Mouse (Mus musculus): Measurements from ENCODE around the gene M1ap. TPM values are rescaled to one million over a fixed set of nuclear protein-coding genes. Genes with fewer than 3 reads are reported as not detected.

The M1ap gene
- polyA plus RNA-seq, 1 experiment from 2014 or later = 0.43 TPM

- WGBS = 75% methylated on average over 3 of the region's 3 CpGs
- Histone ChIP-seq H3K9me3 (replicated peaks) (no peaks in the 10 kb centered on the region), H3K4me3 (replicated peaks) (no peak overlapping the region), H3K27ac (no peak overlapping the region), H3K27me3 (peaks cover 17% of the 10 kb centered on the region), H3K36me3 (no peaks in the 10 kb centered on the region), H3K9ac (no peak overlapping the region), H3K4me2 (no peak overlapping the region), H3K4me1 (peaks cover 6% of the 10 kb centered on the region)
- ATAC-seq (replicated peaks; ENCODE audit: low FRiP score) = no peak
Observed at GRCm38 (mm10) chr6:82940765-82941164, 5.9 kb upstream of the M1ap start.

GRCm38 (mm10) chr6:82945750-82946149, 952 bp upstream of the M1ap start:
- 57% methylated on average over 6 of the region's 6 CpGs for WGBS
- Histone ChIP-seq H3K4me3 (replicated peaks) (no peak overlapping the region), H3K27me3 (no peaks in the 10 kb centered on the region), H3K36me3 (no peaks in the 10 kb centered on the region), H3K9me3 (replicated peaks) (no peaks in the 10 kb centered on the region), H3K4me2 (no peak overlapping the region), H3K27ac (no peak overlapping the region), H3K4me1 (no peaks in the 10 kb centered on the region), H3K9ac (no peak overlapping the region)
- no peak for ATAC-seq (replicated peaks; ENCODE audit: low FRiP score)

- no peak overlapping the region for H3K9ac ChIP-seq
- no peaks in the 10 kb centered on the region for H3K9me3 ChIP-seq (replicated peaks)
- 42% methylated on average over 4 of the region's 4 CpGs for WGBS
- H3K4me3 ChIP-seq (replicated peaks) = no peak overlapping the region
- H3K27ac ChIP-seq = peak overlapping the region; percentile 51; the same call in 1 of the 2 replicates
- H3K27me3 ChIP-seq = no peaks in the 10 kb centered on the region
- H3K4me1 ChIP-seq = no peaks in the 10 kb centered on the region; the same call in 1 of the 2 replicates
- H3K36me3 ChIP-seq = no peaks in the 10 kb centered on the region
- no peak overlapping the region for H3K4me2 ChIP-seq
- no peak for ATAC-seq (replicated peaks; ENCODE audit: low FRiP score)
Observed at GRCm38 (mm10) chr6:82956553-82957251, 10.0 kb downstream of the M1ap start.

- Histone ChIP-seq H3K36me3 (no peaks in the 10 kb centered on the region), H3K4me1 (no peaks in the 10 kb centered on the region; the same call in 1 of the 2 replicates), H3K4me2 (no peak overlapping the region), H3K27me3 (no peaks in the 10 kb centered on the region), H3K27ac (no peak overlapping the region), H3K4me3 (replicated peaks) (no peak overlapping the region), H3K9ac (no peak overlapping the region), H3K9me3 (replicated peaks) (no peaks in the 10 kb centered on the region)
- 30% methylated on average over 1 of the region's 1 CpGs for WGBS
- ATAC-seq (replicated peaks; ENCODE audit: low FRiP score) = no peak
Observed at GRCm38 (mm10) chr6:82961664-82962063, 15.0 kb downstream of the M1ap start.

GRCm38 (mm10) chr6:82969249-82970084, 22.8 kb downstream of the M1ap start:
- no peaks in the 10 kb centered on the region for H3K9me3 ChIP-seq (replicated peaks)
- no peak for ATAC-seq (replicated peaks; ENCODE audit: low FRiP score)
- no peak overlapping the region for H3K4me2 ChIP-seq
- H3K27me3 ChIP-seq = peaks cover 11% of the 10 kb centered on the region
- H3K9ac ChIP-seq = no peak overlapping the region
- no peak overlapping the region for H3K27ac ChIP-seq
- H3K36me3 ChIP-seq = no peaks in the 10 kb centered on the region
- 71% methylated on average over 6 of the region's 6 CpGs for WGBS
- H3K4me3 ChIP-seq (replicated peaks) = no peak overlapping the region
- H3K4me1 ChIP-seq = no peaks in the 10 kb centered on the region

GRCm38 (mm10) chr6:82971031-82971430, 24.3 kb downstream of the M1ap start:
- Histone ChIP-seq H3K9me3 (replicated peaks) (no peaks in the 10 kb centered on the region), H3K36me3 (no peaks in the 10 kb centered on the region), H3K9ac (no peak overlapping the region), H3K4me3 (replicated peaks) (no peak overlapping the region), H3K4me2 (no peak overlapping the region), H3K27me3 (peaks cover 12% of the 10 kb centered on the region), H3K27ac (no peak overlapping the region), H3K4me1 (no peaks in the 10 kb centered on the region)
- ATAC-seq (replicated peaks; ENCODE audit: low FRiP score) = peak; percentile 76; the same call in 1 of the 2 replicates
- WGBS = 8% methylated on average over 5 of the region's 5 CpGs

- H3K36me3 ChIP-seq = no peaks in the 10 kb centered on the region
- peak; percentile 70 for ATAC-seq (replicated peaks; ENCODE audit: low FRiP score)
- H3K4me2 ChIP-seq = 0 out of 2 replicates have a peak overlapping the region, but pooled peaks have one; percentile 16
- 11% methylated on average over 9 of the region's 9 CpGs for WGBS
- H3K9ac ChIP-seq = no peak overlapping the region
- no peak overlapping the region for H3K4me3 ChIP-seq (replicated peaks)
- H3K4me1 ChIP-seq = peaks cover 8% of the 10 kb centered on the region; the same call in 1 of the 2 replicates
- H3K9me3 ChIP-seq (replicated peaks) = no peaks in the 10 kb centered on the region
- peak overlapping the region; percentile 62; the same call in 1 of the 2 replicates for H3K27ac ChIP-seq
- no peaks in the 10 kb centered on the region for H3K27me3 ChIP-seq
Observed at GRCm38 (mm10) chr6:82987411-82987971, 40.8 kb downstream of the M1ap start.

- Histone ChIP-seq H3K4me3 (replicated peaks) (no peak overlapping the region), H3K36me3 (no peaks in the 10 kb centered on the region), H3K4me2 (no peak overlapping the region), H3K9ac (no peak overlapping the region), H3K9me3 (replicated peaks) (no peaks in the 10 kb centered on the region), H3K4me1 (peaks cover 19% of the 10 kb centered on the region), H3K27me3 (no peaks in the 10 kb centered on the region), H3K27ac (no peak overlapping the region)
- no peak for ATAC-seq (replicated peaks; ENCODE audit: low FRiP score)
- 31% methylated on average over 1 of the region's 1 CpGs for WGBS
Observed at GRCm38 (mm10) chr6:82993696-82994095, 47.0 kb downstream of the M1ap start.

GRCm38 (mm10) chr6:82994372-82994771, 47.7 kb downstream of the M1ap start:
- no peak overlapping the region for H3K27ac ChIP-seq
- H3K4me1 ChIP-seq = peaks cover 19% of the 10 kb centered on the region
- no peak overlapping the region for H3K4me3 ChIP-seq (replicated peaks)
- no peak for ATAC-seq (replicated peaks; ENCODE audit: low FRiP score)
- no peak overlapping the region for H3K9ac ChIP-seq
- no peaks in the 10 kb centered on the region for H3K36me3 ChIP-seq
- no peaks in the 10 kb centered on the region for H3K9me3 ChIP-seq (replicated peaks)
- no peaks in the 10 kb centered on the region for H3K27me3 ChIP-seq
- no peak overlapping the region for H3K4me2 ChIP-seq
- 81% methylated on average over 7 of the region's 7 CpGs for WGBS

GRCm38 (mm10) chr6:82996740-82997315, 50.1 kb downstream of the M1ap start:
- H3K27me3 ChIP-seq = no peaks in the 10 kb centered on the region
- H3K4me1 ChIP-seq = peaks cover 19% of the 10 kb centered on the region
- 7% methylated on average over 11 of the region's 11 CpGs for WGBS
- 0 out of 2 replicates have a peak overlapping the region, but pooled peaks have one; percentile 4 for H3K4me3 ChIP-seq (replicated peaks)
- no peaks in the 10 kb centered on the region for H3K9me3 ChIP-seq (replicated peaks)
- no peak overlapping the region; the same call in 1 of the 2 replicates for H3K9ac ChIP-seq
- peak overlapping the region; percentile 86 for H3K27ac ChIP-seq
- ATAC-seq (replicated peaks; ENCODE audit: low FRiP score) = peak; percentile 95
- peak overlapping the region; percentile 46 for H3K4me2 ChIP-seq
- no peaks in the 10 kb centered on the region for H3K36me3 ChIP-seq

- Histone ChIP-seq H3K4me3 (replicated peaks) (0 out of 2 replicates have a peak overlapping the region, but pooled peaks have one; percentile 4), H3K27me3 (no peaks in the 10 kb centered on the region), H3K36me3 (no peaks in the 10 kb centered on the region), H3K4me2 (peak overlapping the region; percentile 46; the same call in 1 of the 2 replicates), H3K27ac (peak overlapping the region; percentile 86), H3K4me1 (peaks cover 19% of the 10 kb centered on the region), H3K9ac (no peak overlapping the region), H3K9me3 (replicated peaks) (no peaks in the 10 kb centered on the region)
- WGBS = 23% methylated on average over 7 of the region's 7 CpGs
- no peak; the same call in 1 of the 2 replicates for ATAC-seq (replicated peaks; ENCODE audit: low FRiP score)
Observed at GRCm38 (mm10) chr6:82997511-82998102, 50.9 kb downstream of the M1ap start.

Data from kidney, embryonic 15.5 days (tissue).